Mouse (Mus musculus) MEL (cell line): ENCODE data around the gene Hoxa9. TPM values are rescaled to one million over a fixed set of nuclear protein-coding genes. Genes with fewer than 3 reads are reported as not detected.

Experiments
- DNase-seq: peaks from one replicate; pipeline ENCODE4 v3.0.0; 2011; ENCODE audit warnings: low read depth, low spot score
- H3K27ac ChIP-seq: 2 replicates; pipeline ENCODE4 v1.5.1; 2012; ENCODE audit warnings: low read depth, mild to moderate bottlenecking, control low read depth, low read length, moderate library complexity; ENCODE audit not compliant: control insufficient read depth
- H3K27me3 ChIP-seq, 2 experiments: fragments of 150-350 bp in 1 of 2; sonication (generic) in 1 of 2; 2 replicates each; pipeline ENCODE4 v1.6.1; 2012; ENCODE audit warnings: low read length in 2 of 2, mild to moderate bottlenecking in 2 of 2, improper control_type of control experiment in 1 of 2, moderate library complexity in 1 of 2; ENCODE audit not compliant: insufficient read depth in 2 of 2, control insufficient read depth in 1 of 2
- H3K36me3 ChIP-seq, 2 experiments: 2 replicates each; pipeline ENCODE4 v1.6.1; 2012 to 2014; ENCODE audit warnings: low read length in 2 of 2, improper control_type of control experiment in 1 of 2, inconsistent platforms in 1 of 2, mild to moderate bottlenecking in 1 of 2; ENCODE audit not compliant: insufficient read depth in 2 of 2, control insufficient read depth in 1 of 2
- H3K4me1 ChIP-seq, 2 experiments: fragments of 150-350 bp in 1 of 2; sonication (generic) in 1 of 2; 2 replicates each; pipeline ENCODE4 v1.6.1; 2012; ENCODE audit warnings: low read length in 2 of 2, improper control_type of control experiment in 1 of 2, mild to moderate bottlenecking in 1 of 2; ENCODE audit not compliant: insufficient read depth in 2 of 2, control insufficient read depth in 1 of 2
- H3K4me3 ChIP-seq, 2 experiments: fragments of 150-350 bp in 1 of 2; sonication (generic) in 1 of 2; 2 replicates each; pipeline ENCODE4 v1.5.1; 2012; ENCODE audit warnings: low read depth in 2 of 2, low read length in 2 of 2, mild to moderate bottlenecking in 2 of 2, moderate library complexity in 2 of 2, control low read depth in 1 of 2, improper control_type of control experiment in 1 of 2; ENCODE audit not compliant: control insufficient read depth in 1 of 2, insufficient read depth in 1 of 2
- H3K79me2 ChIP-seq: 2 replicates; pipeline ENCODE4 v1.6.1; 2012; ENCODE audit warnings: mild to moderate bottlenecking, low read length, moderate library complexity; ENCODE audit not compliant: control insufficient read depth, poor library complexity, insufficient read depth
- H3K9ac ChIP-seq: 2 replicates; pipeline ENCODE4 v1.6.1; 2012; ENCODE audit warnings: low read depth, mild to moderate bottlenecking, control low read depth, low read length, moderate library complexity; ENCODE audit not compliant: control insufficient read depth, poor library complexity, severe bottlenecking
- H3K9me3 ChIP-seq: fragments of 150-350 bp; sonication (generic); replicated peaks from 2 replicates; pipeline ENCODE4 v1.6.1; 2012; ENCODE audit warnings: mild to moderate bottlenecking, low read length, improper control_type of control experiment, moderate library complexity; ENCODE audit not compliant: insufficient read depth
- CHD1 ChIP-seq: IDR thresholded peaks from 2 replicates; pipeline ENCODE4 v1.6.1; 2012; ENCODE audit warnings: low read depth, mild to moderate bottlenecking, inconsistent platforms, low read length, improper control_type of control experiment
- CHD2 ChIP-seq: IDR thresholded peaks from 2 replicates; pipeline ENCODE4 v1.6.1; 2011; ENCODE audit warnings: low read length, improper control_type of control experiment
- E2F4 ChIP-seq: IDR thresholded peaks from 2 replicates; pipeline ENCODE4 v1.6.1; 2011; ENCODE audit warnings: low read depth, low read length, improper control_type of control experiment, borderline replicate concordance
- ETS1 ChIP-seq: IDR thresholded peaks from 2 replicates; pipeline ENCODE4 v1.6.1; 2012; ENCODE audit warnings: low read depth, mild to moderate bottlenecking, inconsistent platforms, low read length, improper control_type of control experiment, moderate library complexity
- GABPA ChIP-seq: IDR thresholded peaks from 2 replicates; pipeline ENCODE4 v1.6.1; 2012; ENCODE audit warnings: low read depth, mild to moderate bottlenecking, inconsistent platforms, low read length, improper control_type of control experiment, moderate library complexity
- JUND ChIP-seq: IDR thresholded peaks from 2 replicates; pipeline ENCODE4 v1.6.1; 2011; ENCODE audit warnings: low read depth, mild to moderate bottlenecking, improper control_type of control experiment, low read length
- KAT2A ChIP-seq: conservative IDR thresholded peaks from 2 replicates; pipeline ENCODE4 v1.6.1; 2012; ENCODE audit warnings: low read depth, low read length, improper control_type of control experiment, inconsistent platforms
- MAZ ChIP-seq: IDR thresholded peaks from 2 replicates; pipeline ENCODE4 v1.6.1; 2012; ENCODE audit warnings: low read depth, mild to moderate bottlenecking, inconsistent platforms, low read length, improper control_type of control experiment
- NELFE ChIP-seq: IDR thresholded peaks from 2 replicates; pipeline ENCODE4 v1.6.1; 2011; ENCODE audit warnings: low read depth, low read length, improper control_type of control experiment
- NRF1 ChIP-seq: IDR thresholded peaks from 2 replicates; pipeline ENCODE4 v1.6.1; 2014; ENCODE audit warnings: low read depth, mild to moderate bottlenecking, inconsistent platforms, low read length, improper control_type of control experiment, moderate library complexity; ENCODE audit not compliant: poor library complexity, insufficient read depth, severe bottlenecking
- RAD21 ChIP-seq: IDR thresholded peaks from 2 replicates; pipeline ENCODE4 v1.6.1; 2011; ENCODE audit warnings: mild to moderate bottlenecking, low read depth, low read length, improper control_type of control experiment
- SMC3 ChIP-seq: IDR thresholded peaks from 2 replicates; pipeline ENCODE4 v1.6.1; 2011; ENCODE audit warnings: low read depth, low read length, improper control_type of control experiment
- TAL1 ChIP-seq: IDR thresholded peaks from 2 replicates; pipeline ENCODE4 v1.6.1; 2012; ENCODE audit warnings: mild to moderate bottlenecking, inconsistent platforms, low read length, moderate library complexity, mixed read lengths
- UBTF ChIP-seq: IDR thresholded peaks from 2 replicates; pipeline ENCODE4 v1.6.1; 2012; ENCODE audit warnings: low read depth, mild to moderate bottlenecking, inconsistent platforms, low read length, improper control_type of control experiment, moderate library complexity, borderline replicate concordance; ENCODE audit not compliant: insufficient read depth
- USF1 ChIP-seq: IDR thresholded peaks from 2 replicates; pipeline ENCODE4 v1.6.1; 2014; ENCODE audit warnings: low read depth, mild to moderate bottlenecking, inconsistent platforms, low read length, improper control_type of control experiment, moderate library complexity
- USF2 ChIP-seq, 2 experiments: IDR thresholded peaks; 2 replicates each; pipeline ENCODE4 v1.6.1; 2011 to 2012; ENCODE audit warnings: improper control_type of control experiment in 2 of 2, low read length in 2 of 2, borderline replicate concordance in 1 of 2, inconsistent platforms in 1 of 2, low read depth in 1 of 2, mild to moderate bottlenecking in 1 of 2; ENCODE audit not compliant: insufficient read depth in 1 of 2
- ZC3H11A ChIP-seq: IDR thresholded peaks from 2 replicates; pipeline ENCODE4 v1.6.1; 2012; ENCODE audit warnings: low read depth, mild to moderate bottlenecking, inconsistent platforms, low read length, improper control_type of control experiment
- ZKSCAN1 ChIP-seq: IDR thresholded peaks from 2 replicates; pipeline ENCODE4 v1.6.1; 2012; ENCODE audit warnings: low read depth, mild to moderate bottlenecking, inconsistent platforms, low read length, improper control_type of control experiment, moderate library complexity
- ZMIZ1 ChIP-seq: IDR thresholded peaks from 2 replicates; pipeline ENCODE4 v1.6.1; 2012; ENCODE audit warnings: low read depth, mild to moderate bottlenecking, inconsistent platforms, low read length, improper control_type of control experiment, moderate library complexity
- polyA plus RNA-seq, 2 experiments: library from polyadenylated mRNA; stranded (reverse) in 1 of 2; unstranded in 1 of 2; fragments of >175 nt in 1 of 2; fragments of >200 nt in 1 of 2; gene quantifications; 2 replicates each; pipeline versions ENCODE4 v1.2.1 to v1.2.4; 2012; ENCODE audit warnings: low replicate concordance in 2 of 2, low read depth in 1 of 2; ENCODE audit not compliant: insufficient read length in 2 of 2, insufficient read depth in 1 of 2, missing spikeins in 1 of 2
- total RNA-seq: library from RNA; depleted of rRNA; stranded (reverse); fragments of 300-350 nt; gene quantifications from 2 replicates; pipeline ENCODE4 v1.2.3, GENCODE M21; 2012

The Hoxa9 gene
- total and polyA plus RNA-seq, 3 experiments = not detected

- H3K27me3 ChIP-seq = no peaks in the 10 kb centered on the region
- H3K27ac ChIP-seq = no peak overlapping the region
- no peaks in the 10 kb centered on the region for H3K36me3 ChIP-seq
- H3K4me1 ChIP-seq = no peaks in the 10 kb centered on the region
- no peak overlapping the region for H3K4me3 ChIP-seq
- no peak overlapping the region for H3K9ac ChIP-seq
- DNase-seq = no peak
- TF ChIP-seq JUND = no peak
- TF ChIP-seq ZMIZ1 = no peak
- no peak for TF ChIP-seq SMC3
- no peak for TF ChIP-seq KAT2A
- TF ChIP-seq MAZ = no peak
- no peak for TF ChIP-seq GABPA
- TF ChIP-seq TAL1 = no peak
- TF ChIP-seq E2F4 = no peak
- TF ChIP-seq CHD2 = no peak
- TF ChIP-seq NELFE = no peak
- no peak for TF ChIP-seq ZC3H11A
- no peak for TF ChIP-seq USF1
- TF ChIP-seq USF2 (IDR thresholded peaks at IDR 0.05; ENCODE audit: borderline replicate concordance in 1 of 2, insufficient read depth in 1 of 2, low read depth in 1 of 2, low read length in 2 of 2) = no peak
- TF ChIP-seq UBTF = no peak
- TF ChIP-seq CHD1 = no peak
- no peak for TF ChIP-seq RAD21
- TF ChIP-seq NRF1 = no peak
- TF ChIP-seq ETS1 = no peak
- TF ChIP-seq ZKSCAN1 = no peak
- H3K79me2 ChIP-seq = no peaks in the 10 kb centered on the region
- H3K9me3 ChIP-seq = no peaks in the 10 kb centered on the region
These were observed 17.9 kb upstream of the Hoxa9 start for GRCm38 (mm10) chr6:52248638-52249414.
